Mouse (Mus musculus) C2C12 (cell line): ENCODE results near the gene Cog6. TPM values are rescaled to one million over a fixed set of nuclear protein-coding genes. Genes with fewer than 3 reads are reported as not detected.
A peak's percentile ranks its signal among the peaks of the same experiment; 100 is the strongest.

Source experiments
- H3K27me3 ChIP-seq: one replicate; pipeline ENCODE4 v1.6.1; 2011; ENCODE audit not compliant: control insufficient read depth, insufficient read depth, insufficient read length
- H3K36me3 ChIP-seq: one replicate; pipeline ENCODE4 v1.6.1; 2011; ENCODE audit not compliant: control insufficient read depth, insufficient read depth
- H3K4me3 ChIP-seq: one replicate; pipeline ENCODE4 v1.5.1; 2011; ENCODE audit warnings: mild to moderate bottlenecking, control low read depth; ENCODE audit not compliant: poor library complexity, insufficient read depth, severe bottlenecking
- H3K79me2 ChIP-seq: one replicate; pipeline ENCODE4 v1.6.1; 2011; ENCODE audit not compliant: control insufficient read depth, insufficient read depth
- H3K79me3 ChIP-seq: one replicate; pipeline ENCODE4 v1.6.1; 2011; ENCODE audit warnings: low read depth, control low read depth
- H3ac ChIP-seq: one replicate; pipeline ENCODE3; 2011; ENCODE audit warnings: low read depth; ENCODE audit not compliant: control insufficient read depth, insufficient read length
- CEBPB ChIP-seq: IDR thresholded peaks from one replicate; pipeline ENCODE4 v1.6.1; 2011; ENCODE audit warnings: low read depth, mild to moderate bottlenecking, control low read depth, moderate library complexity
- CTCF ChIP-seq: IDR thresholded peaks from one replicate; pipeline ENCODE4 v1.5.1; 2011; ENCODE audit not compliant: control insufficient read depth, insufficient read depth, insufficient read length
- FOSL1 ChIP-seq: IDR thresholded peaks from one replicate; pipeline ENCODE4 v1.8.0; 2011; ENCODE audit warnings: mild to moderate bottlenecking, low read length; ENCODE audit not compliant: poor library complexity, insufficient read depth, severe bottlenecking
- MAX ChIP-seq: IDR thresholded peaks from one replicate; pipeline ENCODE4 v1.6.1; 2011; ENCODE audit warnings: mild to moderate bottlenecking, control low read depth
- MYOD1 ChIP-seq: IDR thresholded peaks from one replicate; pipeline ENCODE4 v1.6.1; 2011; ENCODE audit warnings: low read depth; ENCODE audit not compliant: control insufficient read depth, insufficient read length
- MYOG ChIP-seq: IDR thresholded peaks from one replicate; pipeline ENCODE4 v1.6.1; 2011; ENCODE audit not compliant: control insufficient read depth, insufficient read length; ENCODE audit errors: extremely low read depth
- USF1 ChIP-seq: IDR thresholded peaks from one replicate; pipeline ENCODE4 v1.6.1; 2011; ENCODE audit warnings: low read depth, mild to moderate bottlenecking, control low read depth, moderate library complexity
- polyA plus RNA-seq: library from polyadenylated mRNA; unstranded; fragments of >200 nt; fragmentation: generic; extraction: Trizol; gene quantifications from one replicate; pipeline ENCODE4 v1.2.1, GENCODE M21; 2012; ENCODE audit warnings: missing spikeins

Cog6 gene
- polyA plus RNA-seq, 1 experiment: 10.0 TPM

DNA sequence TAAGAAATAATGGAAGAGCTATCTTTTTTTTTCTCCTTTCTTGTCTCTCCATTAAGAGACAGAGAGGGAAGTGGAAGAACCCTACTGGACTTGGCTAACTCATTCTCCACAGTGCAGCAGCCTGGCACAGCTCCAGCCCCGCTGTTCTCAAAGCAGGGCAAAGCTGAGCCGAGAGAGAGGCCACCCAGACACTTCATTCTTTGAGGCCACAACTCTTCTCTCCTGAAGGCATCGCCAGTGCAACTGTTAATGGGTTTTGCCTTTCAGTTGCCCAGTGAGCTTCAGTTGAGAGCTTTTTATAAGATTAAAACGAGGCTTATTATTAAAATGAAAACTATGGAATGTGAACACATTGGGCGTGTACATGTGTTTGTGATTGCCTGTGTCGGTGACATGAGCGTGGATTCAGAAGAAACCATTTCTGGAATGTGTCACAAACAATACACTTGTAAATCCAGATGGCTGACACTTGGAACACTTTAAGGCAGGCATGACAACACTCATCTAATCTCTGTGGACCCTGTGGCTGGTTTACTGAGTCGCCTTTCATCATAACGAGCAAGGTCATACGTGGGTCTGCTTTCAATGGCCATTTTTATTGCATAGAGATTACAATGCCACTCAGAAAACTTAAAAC, 76.1 kb downstream of the Cog6 start:
- no peak overlapping the region for H3K4me3 ChIP-seq
- H3K36me3 ChIP-seq: no peaks in the 10 kb centered on the region
- H3ac ChIP-seq: no peak overlapping the region
- no peaks in the 10 kb centered on the region for H3K79me3 ChIP-seq
- H3K79me2 ChIP-seq: no peaks in the 10 kb centered on the region
- H3K27me3 ChIP-seq: no peaks in the 10 kb centered on the region
- TF ChIP-seq CEBPB (no peak), MAX (no peak), MYOD1 (no peak), USF1 (no peak), CTCF (no peak), FOSL1 (no peak), MYOG (no peak)

DNA sequence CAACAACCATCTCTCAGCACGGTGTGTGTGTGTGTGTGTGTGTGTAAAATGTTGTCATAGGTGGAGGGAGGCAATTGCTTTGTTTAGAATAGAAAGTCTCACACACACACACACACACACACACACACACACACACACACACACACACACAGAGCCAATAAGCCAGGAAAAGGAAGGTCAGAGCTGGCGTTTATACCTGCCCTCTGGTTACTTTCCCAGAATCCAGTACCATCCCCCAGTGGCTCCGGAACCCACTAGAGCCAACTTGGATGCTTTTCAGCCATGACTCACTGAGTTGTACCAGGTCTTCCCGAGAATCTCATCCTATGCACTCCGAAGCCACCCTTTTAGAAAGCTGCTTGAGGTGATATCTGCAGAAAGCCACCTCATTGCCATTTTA, 78.6 kb downstream of the Cog6 start:
- Histone ChIP-seq H3K79me2 (no peaks in the 10 kb centered on the region), H3K27me3 (no peaks in the 10 kb centered on the region), H3ac (no peak overlapping the region), H3K36me3 (no peaks in the 10 kb centered on the region), H3K4me3 (no peak overlapping the region), H3K79me3 (no peaks in the 10 kb centered on the region)
- TF ChIP-seq FOSL1 (peak; percentile 22), MYOD1 (no peak), CTCF (no peak), USF1 (no peak)

DNA sequence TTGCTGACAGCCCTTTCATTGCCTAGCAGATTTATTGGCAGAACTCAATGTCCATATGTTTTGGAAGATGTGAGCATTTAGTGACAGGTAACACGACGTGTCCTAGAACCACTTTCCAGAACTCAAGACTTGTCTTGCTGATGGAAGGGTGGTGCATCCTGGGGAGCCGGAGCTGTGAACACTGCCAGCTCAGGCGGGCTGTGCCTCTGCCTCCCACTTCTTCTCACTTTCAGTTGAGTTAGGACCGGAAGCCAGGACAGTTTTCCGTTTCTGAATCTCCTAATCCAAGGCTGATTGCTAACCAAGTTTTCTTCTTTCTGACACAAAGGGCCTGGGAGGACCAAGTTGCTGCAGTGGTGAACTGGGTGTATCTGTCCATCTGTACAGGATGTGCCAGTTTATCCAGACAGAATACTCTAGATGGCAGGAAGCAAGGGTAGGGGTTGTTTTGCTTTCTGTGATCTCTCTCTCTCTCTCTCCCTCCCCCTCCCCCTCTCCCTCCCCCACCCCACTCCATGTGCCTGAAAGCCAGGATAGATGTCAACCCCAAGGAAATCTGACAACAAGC, 79.2 kb downstream of the Cog6 start:
- H3K4me3 ChIP-seq: no peak overlapping the region
- H3K79me3 ChIP-seq: no peaks in the 10 kb centered on the region
- no peak overlapping the region for H3ac ChIP-seq
- no peak for TF ChIP-seq MYOG
- TF ChIP-seq MAX: no peak
- no peak for TF ChIP-seq CEBPB
- TF ChIP-seq USF1: no peak
- no peak for TF ChIP-seq FOSL1
- no peak for TF ChIP-seq CTCF
- no peak for TF ChIP-seq MYOD1
- H3K27me3 ChIP-seq: no peaks in the 10 kb centered on the region
- H3K36me3 ChIP-seq: no peaks in the 10 kb centered on the region
- H3K79me2 ChIP-seq: no peaks in the 10 kb centered on the region

DNA sequence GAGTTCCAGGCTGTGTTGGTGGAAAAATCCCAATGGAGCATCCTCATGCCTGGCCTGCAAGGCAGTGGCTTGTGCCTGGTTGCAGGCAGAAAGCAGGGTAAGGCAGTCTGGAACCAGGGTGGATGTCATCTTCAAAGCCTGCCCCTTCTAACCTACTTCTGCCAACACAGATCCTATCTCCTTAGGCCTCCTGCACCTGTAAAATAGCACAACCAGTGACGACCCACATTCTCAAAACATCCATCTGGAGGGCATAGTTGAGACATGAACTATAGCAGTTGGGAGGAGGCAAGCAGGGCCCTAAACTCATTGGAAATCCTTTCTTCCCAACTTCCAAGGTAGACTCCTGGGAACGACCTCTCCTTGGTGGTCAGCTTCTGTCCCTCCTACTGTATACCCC, 85.1 kb downstream of the Cog6 start:
- Histone ChIP-seq H3ac (no peak overlapping the region), H3K79me3 (no peaks in the 10 kb centered on the region), H3K27me3 (no peaks in the 10 kb centered on the region), H3K4me3 (no peak overlapping the region), H3K79me2 (no peaks in the 10 kb centered on the region), H3K36me3 (no peaks in the 10 kb centered on the region)
- no peak for TF ChIP-seq CTCF
- no peak for TF ChIP-seq MAX
- no peak for TF ChIP-seq MYOG
- TF ChIP-seq FOSL1: no peak
- TF ChIP-seq USF1: no peak
- no peak for TF ChIP-seq MYOD1
- no peak for TF ChIP-seq CEBPB

Other genes starting within 250 kb of the Cog6 start
- 33.0 TPM for gene Lhfp, start 24.3 kb upstream of the Cog6 start, polyA plus RNA-seq